Mouse (Mus musculus) testis, postnatal 14 days (tissue): Measurements from ENCODE around the gene Ski.

ENCODE experiments used
- DNase-seq: peaks from one replicate; pipeline ENCODE4 v3.0.0; 2021; ENCODE audit warnings: low spot score

The Ski gene

GRCm38 (mm10) chr4:155173822-155174785 is 48.3 kb downstream of the Ski start:
- no peak for DNase-seq

- peak; percentile 79 for DNase-seq
Observed at GRCm38 (mm10) chr4:155172909-155173821, 49.2 kb downstream of the Ski start.

GRCm38 (mm10) chr4:155171961-155172533 is 50.3 kb downstream of the Ski start:
- no peak for DNase-seq

- no peak for DNase-seq
Observed at GRCm38 (mm10) chr4:155170614-155171212, 51.7 kb downstream of the Ski start.

GRCm38 (mm10) chr4:155168835-155169252 is 53.5 kb downstream of the Ski start:
- no peak for DNase-seq

- no peak for DNase-seq
Observed at GRCm38 (mm10) chr4:155165861-155166260, 56.5 kb downstream of the Ski start.

GRCm38 (mm10) chr4:155164550-155164949 is 57.8 kb downstream of the Ski start:
- no peak for DNase-seq

- no peak for DNase-seq
Observed at GRCm38 (mm10) chr4:155163685-155164084, 58.7 kb downstream of the Ski start.

GRCm38 (mm10) chr4:155163320-155163651 is 59.1 kb downstream of the Ski start:
- no peak for DNase-seq

GRCm38 (mm10) chr4:155162433-155163319 is 59.7 kb downstream of the Ski start:
- DNase-seq: no peak

- DNase-seq: no peak
Observed at GRCm38 (mm10) chr4:155158543-155158917, 63.9 kb downstream of the Ski start.

- DNase-seq: no peak
Observed at GRCm38 (mm10) chr4:155157871-155158542, 64.4 kb downstream of the Ski start.

- DNase-seq: no peak
Observed at GRCm38 (mm10) chr4:155156734-155157133, 65.7 kb downstream of the Ski start.

- DNase-seq: no peak
Observed at GRCm38 (mm10) chr4:155154986-155155385, 67.4 kb downstream of the Ski start.

GRCm38 (mm10) chr4:155153389-155154072 is 68.9 kb downstream of the Ski start:
- DNase-seq: no peak

GRCm38 (mm10) chr4:155152476-155152875 is 69.9 kb downstream of the Ski start:
- DNase-seq: no peak

GRCm38 (mm10) chr4:155151845-155152244 is 70.5 kb downstream of the Ski start:
- DNase-seq: no peak

GRCm38 (mm10) chr4:155151221-155151788 is 71.1 kb downstream of the Ski start:
- DNase-seq: no peak
